Mouse (Mus musculus) ES-Bruce4 (cell line): ENCODE measurements around the gene Gins2. TPM values are rescaled to one million over a fixed set of nuclear protein-coding genes. Genes with fewer than 3 reads are reported as not detected.
A peak's percentile ranks its signal among the peaks of the same experiment; 100 is the strongest.

Experiments used
- H3K27ac ChIP-seq: 2 replicates; pipeline ENCODE4 v1.5.1; 2012; ENCODE audit warnings: low read length, inconsistent platforms; ENCODE audit not compliant: insufficient read depth
- H3K27me3 ChIP-seq: 2 replicates; pipeline ENCODE4 v1.6.1; 2012; ENCODE audit warnings: mild to moderate bottlenecking, low read length, inconsistent platforms; ENCODE audit not compliant: control insufficient read depth, poor library complexity, insufficient read depth, severe bottlenecking
- H3K36me3 ChIP-seq: 2 replicates; pipeline ENCODE4 v1.6.1; 2012; ENCODE audit warnings: inconsistent platforms, mild to moderate bottlenecking, low read length, moderate library complexity; ENCODE audit not compliant: control insufficient read depth, poor library complexity, insufficient read depth, severe bottlenecking
- H3K4me1 ChIP-seq: one replicate; pipeline ENCODE4 v1.8.1; 2011; ENCODE audit warnings: low read length; ENCODE audit not compliant: control insufficient read depth, insufficient read depth
- H3K4me3 ChIP-seq: 2 replicates; pipeline ENCODE4 v1.5.1; 2011; ENCODE audit warnings: low read depth, mild to moderate bottlenecking, low read length
- H3K9ac ChIP-seq: 2 replicates; pipeline ENCODE4 v1.6.1; 2012; ENCODE audit warnings: low read depth, mild to moderate bottlenecking, inconsistent platforms; ENCODE audit not compliant: poor library complexity, severe bottlenecking
- H3K9me3 ChIP-seq: replicated peaks from 2 replicates; pipeline ENCODE4 v1.6.1; 2012; ENCODE audit warnings: mild to moderate bottlenecking, low read length, inconsistent platforms; ENCODE audit not compliant: control insufficient read depth, poor library complexity, insufficient read depth, severe bottlenecking
- CTCF ChIP-seq: IDR thresholded peaks from one replicate; pipeline ENCODE4 v1.8.1; 2011; ENCODE audit warnings: low read depth, low read length
- EP300 ChIP-seq: IDR thresholded peaks from 2 replicates; pipeline ENCODE4 v1.6.1; 2011; ENCODE audit warnings: low read depth, low read length; ENCODE audit not compliant: insufficient read depth
- POLR2A ChIP-seq: IDR thresholded peaks from one replicate; pipeline ENCODE4 v1.8.1; 2011; ENCODE audit warnings: low read length; ENCODE audit not compliant: insufficient read depth
- polyA plus RNA-seq: library from polyadenylated mRNA; stranded (reverse); fragments of >200 nt; gene quantifications from 2 replicates; pipeline ENCODE4 v1.2.4, GENCODE M21; 2011; ENCODE audit warnings: low read depth; ENCODE audit not compliant: missing spikeins, insufficient read depth, insufficient read length

Gene Gins2
- polyA plus RNA-seq = 51.3 and 52.0 TPM in 2 replicates

- TF ChIP-seq POLR2A (peak; percentile 74), EP300 (0 out of 2 replicates have a peak, but pooled peaks have one; percentile 51), CTCF (no peak)
- no peaks in the 10 kb centered on the region for H3K27me3 ChIP-seq
- H3K4me1 ChIP-seq = no peaks in the 10 kb centered on the region
- H3K9me3 ChIP-seq = no peaks in the 10 kb centered on the region
- H3K36me3 ChIP-seq = peaks cover 4% of the 10 kb centered on the region
- peak within 1 kb of the TSS; percentile 89 for H3K9ac ChIP-seq
- peak within 1 kb of the TSS; percentile 40; the same call in 1 of the 2 replicates for H3K27ac ChIP-seq
- H3K4me3 ChIP-seq = peak within 1 kb of the TSS; percentile 95
Measured at GRCm38 (mm10) chr8:120588908-120589771, at the start of gene Gins2. Gene Gins2 (minus strand): TSS chr8:120589304.

- H3K27ac ChIP-seq = no peak overlapping the region
- H3K9ac ChIP-seq = peak overlapping the region; percentile 83
- H3K36me3 ChIP-seq = no peaks in the 10 kb centered on the region
- no peaks in the 10 kb centered on the region for H3K9me3 ChIP-seq
- no peak for TF ChIP-seq EP300
- no peak for TF ChIP-seq CTCF
- TF ChIP-seq POLR2A = no peak
- H3K27me3 ChIP-seq = no peaks in the 10 kb centered on the region
- peak overlapping the region; percentile 65 for H3K4me3 ChIP-seq
- peaks cover 15% of the 10 kb centered on the region for H3K4me1 ChIP-seq
Measured at GRCm38 (mm10) chr8:120634329-120634839, 45.3 kb upstream of the Gins2 start.

- H3K4me1 ChIP-seq = peaks cover 15% of the 10 kb centered on the region
- no peaks in the 10 kb centered on the region for H3K9me3 ChIP-seq
- H3K4me3 ChIP-seq = peak overlapping the region; percentile 65
- no peak for TF ChIP-seq CTCF
- TF ChIP-seq POLR2A = no peak
- no peak for TF ChIP-seq EP300
- no peak overlapping the region for H3K27ac ChIP-seq
- H3K36me3 ChIP-seq = no peaks in the 10 kb centered on the region
- H3K9ac ChIP-seq = peak overlapping the region; percentile 83
- no peaks in the 10 kb centered on the region for H3K27me3 ChIP-seq
Measured at GRCm38 (mm10) chr8:120633665-120634271, 44.7 kb upstream of the Gins2 start.

GRCm38 (mm10) chr8:120632969-120633664 is 44.0 kb upstream of the Gins2 start:
- Histone ChIP-seq H3K27ac (peak overlapping the region; percentile 37; the same call in 1 of the 2 replicates), H3K4me1 (peaks cover 15% of the 10 kb centered on the region), H3K27me3 (no peaks in the 10 kb centered on the region), H3K36me3 (no peaks in the 10 kb centered on the region), H3K9ac (peak overlapping the region; percentile 83), H3K4me3 (peak overlapping the region; percentile 65), H3K9me3 (no peaks in the 10 kb centered on the region)
- TF ChIP-seq CTCF = no peak
- TF ChIP-seq POLR2A = no peak

- Histone ChIP-seq H3K9me3 (no peaks in the 10 kb centered on the region), H3K36me3 (no peaks in the 10 kb centered on the region), H3K27ac (peak overlapping the region; percentile 70), H3K27me3 (no peaks in the 10 kb centered on the region), H3K9ac (0 out of 2 replicates have a peak overlapping the region, but pooled peaks have one; percentile 29), H3K4me1 (peaks cover 15% of the 10 kb centered on the region), H3K4me3 (no peak overlapping the region)
- TF ChIP-seq EP300 (no peak; the same call in 1 of the 2 replicates), CTCF (no peak), POLR2A (no peak)
Measured at GRCm38 (mm10) chr8:120631441-120632375, 42.6 kb upstream of the Gins2 start.
